ENCODE assay signal across 9 mouse cellular contexts in genomic region chr2:32741273-32742172, GRCm38 (mm10). TPM values are rescaled to one million over a fixed set of nuclear protein-coding genes. Genes with fewer than 3 reads are reported as not detected.
DNase-seq lines count a peak whose midpoint lies in the region; ATAC-seq and TF ChIP-seq lines count a peak whose summit lies in the region.
"Had no signal": no experiment of that assay in that cellular context is flagged by ENCODE, and none has a peak within 500 bp of the region (broad histone marks: within the 10 kb centered on the region; RNA-seq: fewer than 3 reads in every experiment).

No protein-coding gene starts in this region.

- peak overlapping the region; percentile 98 for H3K4me2 ChIP-seq in forebrain, embryonic 13.5 days
- peak overlapping the region; percentile 74 for H3K4me2 ChIP-seq in hindbrain, postnatal 0 days (ENCODE audit: low read depth, low read length)
- H3K4me2 ChIP-seq in liver, embryonic 14.5 days (ENCODE audit: low read depth) = peak overlapping the region; percentile 42
- peak overlapping the region; percentile 80 for H3K4me2 ChIP-seq in neural tube, embryonic 13.5 days

- no peaks in the 10 kb centered on the region for H3K27me3 ChIP-seq in forebrain, embryonic 13.5 days
- no peaks in the 10 kb centered on the region for H3K27me3 ChIP-seq in hindbrain, postnatal 0 days (ENCODE audit: insufficient read depth, low read length)
- H3K27me3 ChIP-seq in liver, embryonic 14.5 days (ENCODE audit: control insufficient read depth, insufficient read depth, low read length) = peaks cover 5% of the 10 kb centered on the region; the same call in 1 of the 2 replicates
- H3K27me3 ChIP-seq in neural tube, embryonic 13.5 days = peaks cover 10% of the 10 kb centered on the region; the same call in 1 of the 2 replicates

- H3K4me1 ChIP-seq in brown adipose tissue, adult 24 weeks (ENCODE audit: control insufficient read depth, insufficient read depth, insufficient read length, low read length) = peaks cover 22% of the 10 kb centered on the region
- H3K4me1 ChIP-seq in forebrain, embryonic 13.5 days = peaks cover 29% of the 10 kb centered on the region
- H3K4me1 ChIP-seq in hindbrain, postnatal 0 days (ENCODE audit: insufficient read depth, low read length) = peaks cover 19% of the 10 kb centered on the region; the same call in 1 of the 2 replicates
- H3K4me1 ChIP-seq in liver, embryonic 14.5 days (replicated peaks; ENCODE audit: control insufficient read depth in 2 of 2, insufficient read depth in 2 of 2, low read length in 1 of 2) = no peaks in the 10 kb centered on the region; a peak in 1 of 4 replicates
- H3K4me1 ChIP-seq in neural tube, embryonic 13.5 days (replicated peaks) = peaks cover 50% of the 10 kb centered on the region

- peak overlapping the region; percentile 32; the same call in 1 of the 2 replicates for H3K27ac ChIP-seq in brown adipose tissue, adult 24 weeks (replicated peaks; ENCODE audit: low read depth, low read length)
- H3K27ac ChIP-seq in forebrain, embryonic 13.5 days = peak overlapping the region; percentile 84
- H3K27ac ChIP-seq in hindbrain, postnatal 0 days = peak overlapping the region; percentile 92
- no peak overlapping the region for H3K27ac ChIP-seq in liver, embryonic 14.5 days
- H3K27ac ChIP-seq in neural tube, embryonic 13.5 days (replicated peaks) = peak overlapping the region; percentile 93

- H3K9ac ChIP-seq in forebrain, embryonic 13.5 days = peak overlapping the region; percentile 84
- peak overlapping the region; percentile 94 for H3K9ac ChIP-seq in hindbrain, postnatal 0 days (replicated peaks; ENCODE audit: low read length)
- no peak overlapping the region for H3K9ac ChIP-seq in liver, embryonic 14.5 days (replicated peaks)
- H3K9ac ChIP-seq in neural tube, embryonic 13.5 days = peak overlapping the region; percentile 92

- peak overlapping the region; percentile 32 for H3K4me3 ChIP-seq in brown adipose tissue, adult 24 weeks (ENCODE audit: insufficient read depth, low read depth, low read length)
- peak overlapping the region; percentile 79 for H3K4me3 ChIP-seq in forebrain, embryonic 13.5 days
- peak overlapping the region; percentile 80 for H3K4me3 ChIP-seq in hindbrain, postnatal 0 days (ENCODE audit: low read length)
- H3K4me3 ChIP-seq in liver, embryonic 14.5 days (ENCODE audit: insufficient read depth in 1 of 2, low read depth in 2 of 2, low read length in 2 of 2) = peak overlapping the region in 1 of 2 experiments; percentile 29; a peak in 2 of 4 replicates
- peak overlapping the region; percentile 81 for H3K4me3 ChIP-seq in neural tube, embryonic 13.5 days
- H3K4me3 ChIP-seq: megakaryocyte, embryonic 14.5 days had no signal

- peak; percentile 54 to 60 for DNase-seq in adrenal gland, adult (ENCODE audit: inconsistent age in 2 of 2, low spot score in 1 of 2)
- no peak for DNase-seq in adrenal gland, adult 8-10 months
- DNase-seq in hindbrain, postnatal 0 days (ENCODE audit: low spot score) = peak; percentile 78
- DNase-seq in liver, embryonic 14.5 days (ENCODE audit: low read depth in 3 of 3, low spot score in 3 of 3) = no peak
- no peak for DNase-seq in spleen, adult 18-20 months

- no peak for TF ChIP-seq CTCF in hindbrain, postnatal 0 days (IDR thresholded peaks at IDR 0.05; ENCODE audit: low read depth)
- TF ChIP-seq CTCF in liver, embryonic 14.5 days (IDR thresholded peaks at IDR 0.05; ENCODE audit: low read depth) = no peak

- no peaks in the 10 kb centered on the region for H3K9me3 ChIP-seq in forebrain, embryonic 13.5 days (replicated peaks)
- H3K9me3 ChIP-seq in hindbrain, postnatal 0 days (ENCODE audit: low read length) = no peaks in the 10 kb centered on the region
- H3K9me3 ChIP-seq in liver, embryonic 14.5 days (ENCODE audit: control insufficient read depth, low read length) = no peaks in the 10 kb centered on the region
- H3K9me3 ChIP-seq in neural tube, embryonic 13.5 days = no peaks in the 10 kb centered on the region
- H3K9me3 ChIP-seq: megakaryocyte, embryonic 14.5 days had no signal

- WGBS in forebrain, embryonic 13.5 days = under 1% methylated on average over 32 of the region's 58 CpGs
- 1% methylated on average over 56 of the region's 58 CpGs for WGBS in hindbrain, postnatal 0 days
- WGBS in liver, embryonic 14.5 days (ENCODE audit: insufficient replicate concordance) = 39% methylated on average over 58 of the region's 58 CpGs
- WGBS in neural tube, embryonic 13.5 days = 3% methylated on average over 56 of the region's 58 CpGs

- peak; percentile 61 for ATAC-seq in forebrain, embryonic 13.5 days
- peak; percentile 63 for ATAC-seq in hindbrain, postnatal 0 days
- no peak for ATAC-seq in liver, embryonic 14.5 days (ENCODE audit: insufficient read depth)
- peak; percentile 60 for ATAC-seq in neural tube, embryonic 13.5 days (ENCODE audit: low read depth)

- H3K36me3 ChIP-seq in forebrain, embryonic 13.5 days (ENCODE audit: poor library complexity, severe bottlenecking) = peaks cover 29% of the 10 kb centered on the region
- H3K36me3 ChIP-seq in hindbrain, postnatal 0 days (ENCODE audit: insufficient read depth, low read length) = peaks cover 15% of the 10 kb centered on the region
- no peaks in the 10 kb centered on the region for H3K36me3 ChIP-seq in liver, embryonic 14.5 days (replicated peaks; ENCODE audit: control insufficient read depth, insufficient read depth, low read depth)
- H3K36me3 ChIP-seq in neural tube, embryonic 13.5 days = peaks cover 25% of the 10 kb centered on the region

- TF ChIP-seq EP300 in liver, embryonic 14.5 days (IDR thresholded peaks at IDR 0.05; ENCODE audit: low read depth) = no peak

RNA-seq across cellular contexts. Expression of gene 6330409D20Rik, which starts 0.7 kb away (rescaled TPM):
- not detected for total RNA-seq in adrenal gland, adult 8-10 months (2022)
- polyA plus RNA-seq in brown adipose tissue, adult 24 weeks (2012; ENCODE audit: insufficient read depth, insufficient read length, missing spikeins) = not detected in 2 replicates
- polyA plus RNA-seq in forebrain, embryonic 13.5 days (2015; fragmentation: Nextera tagmentation; extraction: Ambion mirVana) = 1.6 and 2.5 TPM in 2 replicates
- 1.7 and 3.2 TPM in 2 replicates for total RNA-seq in hindbrain, postnatal 0 days (2014; rRNA removed)
- 3.6 and 5.1 TPM in 2 replicates for polyA plus RNA-seq in hindbrain, postnatal 0 days (2015; fragmentation: Nextera tagmentation; extraction: Ambion mirVana)
- 0.07 TPM in 1 of 2 replicates, not detected in the other for polyA plus RNA-seq in liver, embryonic 14.5 days (2012; rRNA removed)
- polyA plus RNA-seq in liver, embryonic 14.5 days (2014; fragmentation: Nextera tagmentation; extraction: Ambion mirVana) = not detected in 2 replicates
- polyA plus RNA-seq in neural tube, embryonic 13.5 days (2015; fragmentation: Nextera tagmentation; extraction: Ambion mirVana) = 3.2 and 4.0 TPM in 2 replicates

RNA-seq across cellular contexts. Expression of gene Tor2a, which starts 15.5 kb away (rescaled TPM):
- total RNA-seq in adrenal gland, adult 8-10 months (2022) = 10 to 100 TPM; 22.6 to 31.1 (median 28.5) TPM
- 16.8 and 17.6 TPM in 2 replicates for polyA plus RNA-seq in brown adipose tissue, adult 24 weeks (2012; ENCODE audit: insufficient read depth, insufficient read length, missing spikeins)
- polyA plus RNA-seq in forebrain, embryonic 13.5 days (2015; fragmentation: Nextera tagmentation; extraction: Ambion mirVana) = 55.8 and 62.2 TPM in 2 replicates
- 75.1 and 81.1 TPM in 2 replicates for total RNA-seq in hindbrain, postnatal 0 days (2014; rRNA removed)
- polyA plus RNA-seq in hindbrain, postnatal 0 days (2015; fragmentation: Nextera tagmentation; extraction: Ambion mirVana) = 48.2 and 49.1 TPM in 2 replicates
- 21.2 and 30.7 TPM in 2 replicates for polyA plus RNA-seq in liver, embryonic 14.5 days (2012; rRNA removed)
- 25.2 and 28.1 TPM in 2 replicates for polyA plus RNA-seq in liver, embryonic 14.5 days (2014; fragmentation: Nextera tagmentation; extraction: Ambion mirVana)
- polyA plus RNA-seq in neural tube, embryonic 13.5 days (2015; fragmentation: Nextera tagmentation; extraction: Ambion mirVana) = 53.2 and 55.8 TPM in 2 replicates

RNA-seq across cellular contexts. Expression of gene Sh2d3c, which starts 20.7 kb away (rescaled TPM):
- total RNA-seq in adrenal gland, adult 8-10 months (2022) = 10 to 100 TPM; 12.4 to 23.9 (median 18.0) TPM
- 4.4 and 6.3 TPM in 2 replicates for polyA plus RNA-seq in brown adipose tissue, adult 24 weeks (2012; ENCODE audit: insufficient read depth, insufficient read length, missing spikeins)
- 23.5 and 29.2 TPM in 2 replicates for polyA plus RNA-seq in forebrain, embryonic 13.5 days (2015; fragmentation: Nextera tagmentation; extraction: Ambion mirVana)
- total RNA-seq in hindbrain, postnatal 0 days (2014; rRNA removed) = 43.8 and 56.9 TPM in 2 replicates
- polyA plus RNA-seq in hindbrain, postnatal 0 days (2015; fragmentation: Nextera tagmentation; extraction: Ambion mirVana) = 49.5 and 52.8 TPM in 2 replicates
- polyA plus RNA-seq in liver, embryonic 14.5 days (2012; rRNA removed) = 4.7 and 5.8 TPM in 2 replicates
- polyA plus RNA-seq in liver, embryonic 14.5 days (2014; fragmentation: Nextera tagmentation; extraction: Ambion mirVana) = 3.5 and 5.1 TPM in 2 replicates
- 42.5 and 51.4 TPM in 2 replicates for polyA plus RNA-seq in neural tube, embryonic 13.5 days (2015; fragmentation: Nextera tagmentation; extraction: Ambion mirVana)

RNA-seq across cellular contexts. Expression of gene Cdk9, which starts 28.6 kb away (rescaled TPM):
- 100 to 1,000 TPM in 1 of 4 experiments, 10 to 100 TPM in 3; 80.8 to 110 (median 92.1) TPM for total RNA-seq in adrenal gland, adult 8-10 months (2022)
- polyA plus RNA-seq in brown adipose tissue, adult 24 weeks (2012; ENCODE audit: insufficient read depth, insufficient read length, missing spikeins) = 27.3 and 27.6 TPM in 2 replicates
- polyA plus RNA-seq in forebrain, embryonic 13.5 days (2015; fragmentation: Nextera tagmentation; extraction: Ambion mirVana) = 90.3 and 99.9 TPM in 2 replicates
- total RNA-seq in hindbrain, postnatal 0 days (2014; rRNA removed) = 108 and 116 TPM in 2 replicates
- polyA plus RNA-seq in hindbrain, postnatal 0 days (2015; fragmentation: Nextera tagmentation; extraction: Ambion mirVana) = 61.1 and 65.3 TPM in 2 replicates
- polyA plus RNA-seq in liver, embryonic 14.5 days (2012; rRNA removed) = 53.9 and 60.7 TPM in 2 replicates
- polyA plus RNA-seq in liver, embryonic 14.5 days (2014; fragmentation: Nextera tagmentation; extraction: Ambion mirVana) = 36.5 and 42.0 TPM in 2 replicates
- polyA plus RNA-seq in neural tube, embryonic 13.5 days (2015; fragmentation: Nextera tagmentation; extraction: Ambion mirVana) = 72.2 and 74.6 TPM in 2 replicates

RNA-seq across cellular contexts. Expression of gene Ttc16, which starts 33.9 kb away (rescaled TPM):
- total RNA-seq in adrenal gland, adult 8-10 months (2022) = under 1 TPM in 3 of 4 experiments, not detected in 1; 0.28 to 0.54 (median 0.45) TPM
- not detected in 2 replicates for polyA plus RNA-seq in brown adipose tissue, adult 24 weeks (2012; ENCODE audit: insufficient read depth, insufficient read length, missing spikeins)
- 0.43 and 0.48 TPM in 2 replicates for polyA plus RNA-seq in forebrain, embryonic 13.5 days (2015; fragmentation: Nextera tagmentation; extraction: Ambion mirVana)
- total RNA-seq in hindbrain, postnatal 0 days (2014; rRNA removed) = 0.78 and 1.6 TPM in 2 replicates
- 0.58 and 0.76 TPM in 2 replicates for polyA plus RNA-seq in hindbrain, postnatal 0 days (2015; fragmentation: Nextera tagmentation; extraction: Ambion mirVana)
- polyA plus RNA-seq in liver, embryonic 14.5 days (2012; rRNA removed) = 0.18 and 0.22 TPM in 2 replicates
- 0.09 and 0.10 TPM in 2 replicates for polyA plus RNA-seq in liver, embryonic 14.5 days (2014; fragmentation: Nextera tagmentation; extraction: Ambion mirVana)
- 0.24 and 0.26 TPM in 2 replicates for polyA plus RNA-seq in neural tube, embryonic 13.5 days (2015; fragmentation: Nextera tagmentation; extraction: Ambion mirVana)

Comparison
In these comparisons a context has a peak if more than half of its experiments do, and no peak if none do; other contexts are left out.
1. DNase-seq: peak in adrenal gland, adult (2 of 2) and hindbrain, postnatal 0 days (single experiment); none in adrenal gland, adult 8-10 months (single experiment), liver, embryonic 14.5 days (0 of 3) and spleen, adult 18-20 months (0 of 2).
2. H3K4me2 ChIP-seq: peak in every context shown above with its lines; median percentile 98 in forebrain, embryonic 13.5 days; 80 in neural tube, embryonic 13.5 days; 74 in hindbrain, postnatal 0 days; 42 in liver, embryonic 14.5 days.